15 mouse cellular contexts compared by ENCODE assay signal in the genomic region with DNA sequence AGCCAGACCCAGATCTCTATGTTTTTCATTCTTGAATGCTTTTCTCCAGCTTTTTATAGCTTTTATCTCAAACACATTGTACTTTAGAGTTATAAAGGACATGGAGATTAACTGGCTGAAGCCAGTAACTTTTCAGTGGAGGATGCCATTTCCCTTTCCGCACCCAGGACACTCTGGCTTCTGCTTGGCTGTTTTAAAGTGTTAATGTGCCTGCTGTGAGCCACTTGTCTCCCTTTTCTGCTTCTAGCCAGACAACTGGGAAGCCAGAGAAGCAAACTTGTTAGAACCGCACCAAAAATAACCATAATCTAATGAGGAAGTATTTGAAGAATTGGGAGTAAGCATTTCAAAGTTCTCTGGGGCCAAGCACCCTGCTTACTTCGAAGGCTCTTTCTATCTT. TPM values are rescaled to one million over a fixed set of nuclear protein-coding genes. Genes with fewer than 3 reads are reported as not detected.
"Had no signal": no experiment of that assay in that cellular context is flagged by ENCODE, and none has a peak within 500 bp of the region (broad histone marks: within the 10 kb centered on the region; RNA-seq: fewer than 3 reads in every experiment).

No protein-coding gene starts in this region.

- DNase-seq: kidney, adult 11 months; kidney, postnatal 14 days; left cerebral cortex, postnatal 4 days; lung, adult 18-20 months; midbrain, embryonic 14.5 days; retina, postnatal 1 day; right cerebral cortex, postnatal 4 days; thymus, adult 2 months; thymus, postnatal 25 days had no signal

- H3K27ac ChIP-seq: limb, embryonic 13.5 days; liver, embryonic 14.5 days; midbrain, embryonic 10.5 days; neural tube, embryonic 13.5 days; stomach, embryonic 15.5 days had no signal

- H3K4me3 ChIP-seq: limb, embryonic 13.5 days; midbrain, embryonic 10.5 days; neural tube, embryonic 13.5 days; stomach, embryonic 15.5 days had no signal

RNA-seq across cellular contexts. Expression of gene Htr7, which starts 42.5 kb away (rescaled TPM):
- polyA plus RNA-seq: kidney, embryonic 14.5 days had no signal
